Mouse (Mus musculus) embryo, embryonic 10.5 days (tissue): Measurements from ENCODE around the gene Wbp1l.

Source experiments
- DNase-seq: peaks from one replicate; pipeline ENCODE4 v3.0.0-alpha.2; 2015; ENCODE audit warnings: low spot score

Wbp1l gene

DNA sequence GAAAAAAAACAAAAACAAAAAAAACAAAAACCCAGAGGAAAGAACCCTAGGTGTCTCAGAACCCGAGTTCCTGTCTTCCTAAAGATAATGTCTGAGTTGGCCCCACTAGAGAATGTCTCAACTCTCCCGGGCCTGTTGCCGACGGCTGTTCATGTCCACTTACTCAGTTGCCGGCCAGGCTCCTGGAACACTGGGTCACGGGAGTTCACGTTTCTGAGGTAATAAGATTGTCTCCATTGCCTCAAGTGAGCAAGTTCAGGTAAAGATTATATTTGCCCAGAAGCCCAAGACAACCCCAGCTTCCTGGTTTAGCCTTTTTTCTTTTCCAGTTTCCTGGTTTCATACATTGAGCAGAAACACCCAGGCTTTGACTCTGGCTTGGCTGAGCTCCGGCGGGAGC lies 60.0 kb downstream of the Wbp1l start:
- no peak for DNase-seq

GRCm38 (mm10) chr19:46661511-46661910 lies 62.6 kb downstream of the Wbp1l start:
- no peak for DNase-seq

DNA sequence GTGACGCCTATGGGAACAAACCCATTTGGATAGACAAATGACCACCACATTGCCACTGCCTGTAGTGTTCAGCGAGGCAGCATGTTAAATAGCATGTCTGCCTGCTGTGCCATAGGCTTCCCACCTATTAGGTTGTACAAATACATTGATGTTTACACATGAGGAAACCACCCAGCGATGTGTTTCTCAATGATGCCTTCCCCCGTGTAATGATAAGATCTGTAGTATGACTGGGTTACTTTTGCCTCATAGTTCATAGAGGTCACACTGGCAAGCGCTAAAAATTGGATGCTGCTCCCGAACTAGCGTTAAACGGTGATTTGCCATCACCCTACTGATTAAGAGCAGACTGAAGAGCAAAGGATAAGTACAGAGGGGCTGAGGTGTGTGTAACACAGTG lies 63.3 kb downstream of the Wbp1l start:
- no peak for DNase-seq

DNA sequence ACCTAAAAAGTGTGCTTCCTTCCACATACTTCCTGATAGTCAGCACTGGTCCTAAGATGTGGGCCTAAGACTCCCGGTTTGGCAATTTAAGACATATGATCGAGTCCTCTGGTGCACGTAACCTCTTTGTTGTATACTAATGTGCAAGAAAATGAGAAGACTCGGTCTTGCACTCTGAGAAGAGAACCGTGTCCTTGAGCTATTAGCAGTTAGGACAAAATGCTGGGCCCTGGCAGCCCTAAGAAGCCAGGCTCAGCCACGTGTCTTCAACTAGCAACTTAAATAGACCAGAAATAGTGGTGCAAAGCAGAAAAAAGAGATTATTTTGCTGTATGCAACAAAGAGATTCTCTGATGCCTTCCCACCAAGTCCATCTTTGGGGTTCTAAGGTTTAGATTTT lies 63.9 kb downstream of the Wbp1l start:
- no peak for DNase-seq

DNA sequence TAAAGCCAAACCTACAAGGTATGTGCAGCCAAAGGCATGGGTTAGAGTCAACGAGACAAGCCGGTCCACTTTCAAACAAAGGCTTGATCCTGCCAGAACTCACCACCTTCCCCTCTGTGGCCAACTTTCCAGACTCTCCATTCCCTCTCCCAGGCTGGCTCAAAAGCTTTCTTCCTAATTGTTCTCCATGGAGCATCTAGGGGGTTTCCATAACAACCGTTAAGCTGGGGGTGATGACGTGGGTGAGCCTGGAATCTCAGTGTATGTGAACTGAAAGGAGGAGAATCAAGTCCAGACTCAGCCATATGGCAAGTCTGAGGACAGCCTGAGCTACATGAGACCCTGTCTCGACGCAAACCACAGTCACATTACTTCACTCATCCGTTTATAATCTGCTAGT lies 66.6 kb downstream of the Wbp1l start:
- DNase-seq = peak; percentile 48

- DNase-seq = no peak
Observed at GRCm38 (mm10) chr19:46667300-46667699, 68.4 kb downstream of the Wbp1l start.

- DNase-seq = no peak
Observed at GRCm38 (mm10) chr19:46668263-46668662, 69.4 kb downstream of the Wbp1l start.

GRCm38 (mm10) chr19:46669802-46670201 lies 70.9 kb downstream of the Wbp1l start:
- DNase-seq = no peak

DNA sequence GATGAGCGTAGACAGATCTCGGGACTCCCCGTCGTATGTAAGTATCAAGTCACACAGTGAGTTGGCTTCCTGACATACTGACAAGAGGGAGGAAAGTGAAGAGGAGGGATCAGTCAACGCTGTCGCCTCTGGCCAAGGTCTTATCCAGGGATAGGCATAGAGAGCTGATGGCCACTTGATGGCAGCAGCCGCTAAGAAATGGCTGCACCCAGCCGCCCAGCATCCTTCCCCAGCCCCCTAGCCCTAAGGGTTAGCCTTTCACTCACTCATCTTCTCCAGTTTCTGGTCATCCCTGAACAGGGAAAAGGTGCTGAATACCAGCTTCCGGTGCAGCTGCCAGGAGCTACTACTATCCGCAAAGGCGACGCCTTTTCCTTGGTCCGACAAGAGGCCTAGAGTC lies 71.8 kb downstream of the Wbp1l start:
- peak; percentile 78 for DNase-seq

DNA sequence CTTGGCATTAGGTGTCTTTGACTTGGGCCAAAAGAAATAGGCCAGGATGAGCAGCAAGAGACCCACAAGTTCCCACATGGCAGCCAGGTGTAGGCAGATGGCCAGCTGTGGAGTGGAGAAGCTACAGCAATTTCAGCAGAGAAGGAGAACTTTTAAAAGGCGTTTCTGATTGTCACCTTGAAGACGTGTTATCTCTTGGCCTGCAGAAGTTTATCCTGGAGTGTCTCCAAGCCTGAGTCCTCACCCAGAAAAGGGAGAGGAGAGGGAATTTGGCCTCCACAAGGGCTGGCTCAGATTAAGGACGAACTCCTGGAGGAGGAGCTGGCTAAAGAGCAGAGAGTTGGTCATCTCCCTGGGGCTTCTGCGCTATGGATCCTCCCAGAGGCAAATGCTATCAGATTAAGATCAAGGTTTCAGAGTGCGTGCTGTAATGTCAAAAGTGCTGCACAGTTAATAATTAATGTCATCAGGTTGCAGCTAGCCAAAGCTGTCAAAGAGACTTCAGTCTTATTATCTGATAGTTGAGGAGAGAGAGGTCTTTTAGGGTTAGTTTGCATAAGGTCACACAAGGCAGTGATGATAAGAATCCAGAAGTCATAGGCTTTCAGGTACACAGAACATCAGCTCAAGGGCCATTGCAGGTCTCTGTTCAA lies 74.0 kb downstream of the Wbp1l start, which contains the start of gene Cyp17a1:
TSS of gene Cyp17a1 (minus strand) at position 407 of the 653 bp plus-strand sequence.
- no peak for DNase-seq

DNA sequence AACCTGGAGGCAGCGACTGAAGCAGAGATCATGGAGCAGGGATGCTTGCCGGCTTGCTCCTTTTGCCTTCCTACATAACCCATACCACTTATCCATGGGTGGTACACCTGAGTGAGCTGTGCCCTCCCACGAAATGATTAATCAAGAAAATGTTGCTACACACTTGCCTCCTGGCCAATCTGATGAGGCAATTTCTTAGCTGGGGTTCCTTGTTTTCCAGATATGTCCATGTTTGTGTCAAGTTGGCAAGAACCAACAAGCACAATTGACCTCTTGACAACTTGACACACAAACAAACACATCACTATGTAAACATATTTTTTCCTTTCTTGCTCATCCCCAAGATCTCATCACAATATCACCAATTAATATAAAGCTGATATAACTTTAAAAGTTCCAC lies 76.8 kb downstream of the Wbp1l start:
- no peak for DNase-seq

DNA sequence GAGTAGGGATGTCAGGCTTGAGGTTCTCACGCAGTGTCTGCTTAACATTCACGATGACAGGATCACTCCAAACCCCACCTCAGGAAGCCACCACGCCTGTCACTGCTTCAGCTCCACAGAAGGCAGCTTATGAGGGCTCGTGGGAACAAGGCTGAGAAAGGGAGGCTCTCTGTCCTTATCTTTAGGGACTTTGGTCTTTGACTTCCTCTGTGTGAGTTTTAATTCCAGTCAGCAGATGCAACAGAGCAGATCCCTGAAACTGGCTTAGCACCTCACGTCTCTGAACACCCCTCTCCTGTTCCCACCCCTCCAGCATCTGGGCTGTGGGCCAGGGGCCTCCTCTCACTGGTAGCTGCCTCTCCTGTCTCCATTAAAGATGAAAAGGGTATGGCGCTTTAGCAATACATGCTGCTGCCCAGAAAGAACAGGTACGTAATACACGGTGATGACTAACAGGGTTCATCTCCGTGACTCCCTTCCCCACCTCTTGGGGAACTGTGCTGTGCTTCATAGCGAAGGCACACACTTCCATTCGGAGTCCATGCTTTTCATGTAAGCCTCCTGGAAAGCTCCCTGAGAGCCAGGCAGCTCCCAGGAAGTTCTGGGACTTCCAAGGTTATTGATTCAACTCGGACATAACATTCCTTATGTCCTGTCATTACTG lies 81.0 kb downstream of the Wbp1l start:
- no peak for DNase-seq

DNA sequence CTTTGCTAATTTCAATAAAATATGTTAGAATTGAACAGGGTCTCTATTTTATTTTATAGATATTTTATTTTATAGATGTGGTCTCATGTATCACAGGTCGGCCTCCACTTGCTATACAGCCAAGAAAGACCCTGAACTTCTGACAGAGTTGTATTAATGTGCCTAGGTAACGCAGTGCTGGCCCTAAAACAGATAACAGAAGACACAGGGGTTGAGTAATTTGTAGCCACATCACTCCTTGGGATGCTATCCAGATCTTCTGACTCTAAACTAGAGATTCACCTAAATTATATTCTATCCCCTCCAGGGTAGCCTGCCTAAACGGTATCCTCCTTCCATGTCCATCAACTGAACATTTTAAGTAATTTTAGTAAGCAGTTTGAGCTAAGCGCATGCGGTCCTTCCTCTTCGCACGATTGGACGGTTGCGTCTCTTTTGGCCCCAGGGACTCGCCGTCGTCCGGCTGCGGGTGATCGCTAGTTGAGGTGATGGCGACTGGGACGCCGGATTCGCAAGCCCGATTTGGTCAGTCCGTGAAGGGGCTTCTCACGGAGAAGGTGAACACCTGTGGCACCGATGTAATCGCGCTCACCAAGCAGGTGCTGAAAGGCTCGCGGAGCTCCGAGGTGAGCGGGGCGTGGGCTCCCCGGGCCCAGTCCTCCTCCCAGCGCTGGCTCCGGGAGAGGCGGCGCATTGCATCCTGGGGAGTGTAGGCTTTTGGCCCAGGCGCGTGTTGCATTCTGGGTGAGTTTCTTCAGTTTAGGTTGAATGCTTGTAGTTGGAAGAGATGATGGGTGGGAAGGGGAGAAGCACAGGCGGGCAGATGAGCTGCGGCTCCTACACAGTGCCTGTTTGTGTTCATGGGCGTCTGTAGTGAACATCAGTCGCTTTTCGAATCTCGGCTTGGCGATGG lies 90.8 kb downstream of the Wbp1l start, which contains the start of gene Borcs7:
TSS of gene Borcs7 (plus strand) at position 447 of the 913 bp plus-strand sequence.
- peak; percentile 94 for DNase-seq

GRCm38 (mm10) chr19:46690387-46690786 lies 91.5 kb downstream of the Wbp1l start:
- DNase-seq = no peak

GRCm38 (mm10) chr19:46691078-46691477 lies 92.2 kb downstream of the Wbp1l start:
- no peak for DNase-seq

- DNase-seq = no peak
Observed at GRCm38 (mm10) chr19:46693146-46693545, 94.3 kb downstream of the Wbp1l start.

- DNase-seq = no peak
Observed at GRCm38 (mm10) chr19:46696482-46696881, 97.6 kb downstream of the Wbp1l start.

GRCm38 (mm10) chr19:46696943-46697342 lies 98.1 kb downstream of the Wbp1l start:
- DNase-seq = no peak

DNA sequence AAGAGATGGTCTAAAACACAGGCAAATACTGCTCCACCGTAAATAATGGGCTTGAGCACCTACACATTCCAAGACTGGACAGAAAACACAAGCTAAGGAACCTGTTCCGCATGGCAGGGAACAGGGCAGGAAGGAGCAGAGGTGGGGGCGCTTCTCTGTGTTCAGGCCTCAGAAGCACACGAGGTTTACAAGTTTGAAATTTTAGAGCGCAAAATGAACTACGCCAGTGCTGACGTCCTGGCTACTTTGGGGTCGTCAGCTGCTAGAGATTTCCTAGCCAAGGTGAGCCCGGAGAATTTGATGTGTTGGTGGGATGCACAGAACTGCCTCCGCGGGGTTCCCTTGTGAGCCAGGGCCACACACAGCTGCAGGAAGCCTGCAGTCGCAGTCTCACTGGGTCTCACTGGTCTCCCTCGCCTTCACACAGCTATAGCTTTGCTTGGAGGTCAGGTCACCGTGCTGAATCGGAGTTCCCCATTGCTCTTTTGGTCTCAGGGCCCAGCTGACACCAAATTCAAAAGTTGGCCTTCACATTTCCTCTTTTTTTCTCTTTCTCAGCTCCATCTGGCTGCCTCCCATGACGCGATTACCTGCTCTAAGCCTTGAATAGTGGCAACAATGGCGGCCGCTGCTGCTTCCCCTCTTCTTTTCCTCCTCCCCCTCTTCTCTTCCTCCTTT lies 99.1 kb downstream of the Wbp1l start:
- no peak for DNase-seq

DNA sequence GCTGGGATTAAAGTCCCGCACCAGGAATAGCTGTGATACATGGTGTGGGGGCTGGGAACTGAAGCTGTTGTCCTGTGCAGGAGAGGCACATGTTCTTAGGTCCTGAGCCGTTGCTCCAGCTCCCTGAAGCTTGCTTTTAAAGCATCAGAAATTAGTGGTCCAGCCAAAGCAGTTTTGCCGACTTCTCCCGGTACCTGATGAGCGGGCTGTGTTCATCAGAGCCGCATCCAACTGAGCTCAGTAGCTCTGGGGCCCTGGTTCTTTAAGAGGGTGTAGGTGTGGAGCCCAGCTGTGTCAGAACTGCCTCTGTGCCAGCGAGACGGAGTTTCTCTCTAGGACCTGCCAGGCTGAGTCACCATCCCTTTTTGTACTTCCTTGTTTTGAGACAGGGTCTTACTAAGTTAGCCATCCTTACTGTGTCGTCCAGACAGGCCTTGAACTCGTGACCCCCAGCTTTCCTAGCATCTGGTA lies 100.2 kb downstream of the Wbp1l start:
- no peak for DNase-seq

DNA sequence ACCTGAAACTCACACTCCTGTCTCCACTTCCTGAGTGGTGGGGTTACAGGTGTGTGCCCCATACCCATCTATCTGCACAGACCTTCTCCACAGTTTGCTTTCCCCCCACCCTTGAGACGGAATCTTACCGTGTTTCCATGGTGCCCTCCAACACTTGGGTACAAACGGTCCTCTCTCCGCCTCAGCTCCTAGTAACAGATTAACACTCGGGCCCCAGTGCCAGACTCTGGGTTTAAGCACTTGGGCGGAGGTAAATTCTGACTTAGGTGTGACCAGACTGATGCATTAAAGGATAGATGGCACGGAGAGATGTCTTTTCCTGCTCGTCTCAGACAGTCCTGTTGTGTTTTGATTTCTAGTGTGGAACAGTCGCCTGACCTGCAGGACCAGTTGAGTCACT lies 102.3 kb downstream of the Wbp1l start:
- DNase-seq = no peak
